Mouse (Mus musculus): ENCODE results near the gene Gpr162. TPM values are rescaled to one million over a fixed set of nuclear protein-coding genes. Genes with fewer than 3 reads are reported as not detected.

Gene Gpr162
- polyA plus RNA-seq (2015; fragmentation: Nextera tagmentation; extraction: Ambion mirVana): 0.45 and 0.87 TPM in 2 replicates

DNA sequence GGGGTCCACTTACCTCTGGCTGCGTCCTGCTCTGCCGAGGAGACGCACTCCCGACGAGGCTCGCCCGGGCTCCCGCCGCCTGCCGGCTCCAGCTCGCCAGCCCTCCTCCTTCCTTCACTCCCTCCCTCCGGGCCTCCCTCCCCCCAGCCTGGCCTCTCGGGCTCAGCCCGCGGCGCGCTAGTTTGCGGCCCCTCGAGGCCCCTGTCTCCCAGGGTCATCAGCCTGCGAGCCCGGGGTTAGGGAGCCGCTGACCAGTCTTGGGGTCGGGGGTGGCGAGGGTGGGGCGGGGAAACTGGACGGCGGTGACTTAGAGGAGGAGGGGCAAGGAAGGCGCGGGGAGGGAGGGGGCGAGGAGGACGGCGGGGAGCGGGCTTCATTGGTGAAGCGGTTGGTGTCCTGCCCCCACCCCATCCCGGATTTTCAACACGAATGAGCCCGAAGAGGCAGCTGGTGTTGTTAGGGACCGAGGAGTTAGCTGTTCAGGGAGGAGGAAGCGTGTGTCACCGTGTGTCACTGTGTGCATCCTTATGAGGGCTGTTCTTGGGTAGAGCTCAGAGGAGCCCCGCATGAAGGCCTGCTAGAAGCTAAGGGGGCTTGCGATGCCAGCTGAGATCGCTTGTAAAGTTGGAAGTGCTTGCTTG, at the start of gene Gpr162:
Gene Gpr162, minus strand, starts transcription at position 326 of the 641 bp plus-strand sequence.
- Histone ChIP-seq H3K27ac (replicated peaks) (no peak within 1 kb of the TSS), H3K36me3 (ENCODE audit: control insufficient read depth, insufficient read depth, low read length) (no peaks in the 10 kb centered on the region), H3K9me3 (ENCODE audit: control insufficient read depth, low read length) (no peaks in the 10 kb centered on the region), H3K27me3 (ENCODE audit: control insufficient read depth, insufficient read depth, low read length) (no peaks in the 10 kb centered on the region; the same call in 1 of the 2 replicates), H3K9ac (ENCODE audit: low read length) (peak within 1 kb of the TSS; percentile 64), H3K4me3 (ENCODE audit: low read depth, low read length) (peak within 1 kb of the TSS; percentile 45), H3K4me1 (replicated peaks; ENCODE audit: control insufficient read depth, insufficient read depth) (no peaks in the 10 kb centered on the region), H3K4me2 (replicated peaks; ENCODE audit: low read depth) (peak within 1 kb of the TSS; percentile 93)
- ATAC-seq (ENCODE audit: low FRiP score, low TSS enrichment): peak; percentile 75
- WGBS: 2% methylated on average over 32 of the region's 43 CpGs
- peak; percentile 82 for DNase-seq (ENCODE audit: low spot score)
- TF ChIP-seq EP300 (optimal IDR thresholded peaks at IDR 0.05) (no peak), CTCF (IDR thresholded peaks at IDR 0.05; ENCODE audit: low read depth) (peak; percentile 22; the same call in 1 of the 2 replicates)

DNA sequence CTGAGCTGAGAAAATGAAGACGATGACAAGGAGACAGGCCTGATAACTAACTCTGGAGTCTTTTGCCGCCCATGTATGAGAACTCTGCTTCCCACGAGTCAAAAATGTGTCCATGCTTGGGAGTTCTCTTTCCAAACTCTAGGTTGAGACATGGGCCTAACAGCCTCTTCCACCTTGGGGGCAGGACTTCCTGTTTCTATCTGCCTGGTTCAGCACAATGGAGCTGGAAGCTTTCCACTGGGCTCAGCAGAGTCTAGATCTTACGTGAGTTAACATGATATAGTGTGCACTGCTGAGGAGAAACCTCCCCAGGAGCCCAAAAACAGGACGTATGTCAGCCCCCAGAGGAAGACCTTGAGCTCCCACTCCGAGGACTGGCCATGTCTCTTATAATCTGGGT, 49.4 kb upstream of the Gpr162 start:
- no peak for ATAC-seq (ENCODE audit: low FRiP score, low TSS enrichment)
- H3K4me2 ChIP-seq (replicated peaks; ENCODE audit: low read depth): no peak overlapping the region

DNA sequence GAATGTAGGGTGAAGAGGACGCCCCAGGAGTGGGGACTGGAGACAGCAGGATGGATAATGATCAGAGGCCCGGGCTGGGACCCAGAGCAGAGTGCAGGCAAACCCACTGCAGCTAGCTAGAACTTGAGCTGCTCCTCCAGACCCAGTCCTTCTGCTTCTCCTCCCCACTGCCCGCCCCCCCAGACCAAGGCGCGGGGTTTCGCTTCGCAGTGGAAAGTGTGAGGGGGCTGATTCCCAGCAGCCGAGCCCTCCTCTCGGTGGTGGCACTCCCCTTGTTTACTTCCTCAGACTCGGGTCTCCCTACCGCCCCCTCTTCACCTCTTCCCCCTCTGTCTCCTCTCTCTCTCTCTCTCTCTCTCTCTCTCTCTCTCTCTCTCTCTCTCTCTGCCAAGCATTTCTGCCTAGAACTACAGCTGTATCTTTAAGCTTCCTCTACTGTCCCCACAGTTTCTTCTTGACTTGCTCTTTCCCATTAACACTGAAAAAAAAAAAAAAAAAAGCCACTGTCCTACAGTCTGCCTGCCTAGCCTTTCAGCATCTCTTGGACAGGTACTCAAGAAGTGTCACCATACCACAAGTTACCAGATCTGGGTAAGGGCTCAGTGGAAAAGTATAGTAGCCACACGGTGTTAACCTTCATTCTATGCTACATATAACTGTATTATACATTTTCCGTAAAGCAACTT, 47.9 kb upstream of the Gpr162 start, which contains the start of gene Lag3:
Gene Lag3, minus strand, starts transcription at position 173 of the 686 bp plus-strand sequence.
- TF ChIP-seq EP300 (optimal IDR thresholded peaks at IDR 0.05) (no peak), CTCF (IDR thresholded peaks at IDR 0.05; ENCODE audit: low read depth) (no peak)
- Histone ChIP-seq H3K4me1 (replicated peaks; ENCODE audit: control insufficient read depth, insufficient read depth) (peaks cover 18% of the 10 kb centered on the region), H3K9ac (ENCODE audit: low read length) (no peak within 1 kb of the TSS), H3K9me3 (ENCODE audit: control insufficient read depth, low read length) (no peaks in the 10 kb centered on the region), H3K27ac (replicated peaks) (no peak within 1 kb of the TSS; the same call in 1 of the 2 replicates), H3K27me3 (ENCODE audit: control insufficient read depth, insufficient read depth, low read length) (no peaks in the 10 kb centered on the region), H3K4me3 (ENCODE audit: low read depth, low read length) (no peak within 1 kb of the TSS), H3K36me3 (ENCODE audit: control insufficient read depth, insufficient read depth, low read length) (peaks cover 13% of the 10 kb centered on the region), H3K4me2 (replicated peaks; ENCODE audit: low read depth) (0 out of 2 replicates have a peak within 1 kb of the TSS, but pooled peaks have one; percentile 14)
- ATAC-seq (ENCODE audit: low FRiP score, low TSS enrichment) (no peak), DNase-seq (ENCODE audit: low spot score) (peak; percentile 23)
- 19% methylated on average over 8 of the region's 13 CpGs for WGBS

More for the DNA sequence above, 49.4 kb upstream of the Gpr162 start:
- 58% methylated on average over 6 of the region's 6 CpGs for WGBS
- Histone ChIP-seq H3K9ac (ENCODE audit: low read length) (no peak overlapping the region), H3K27ac (replicated peaks) (0 out of 2 replicates have a peak overlapping the region, but pooled peaks have one; percentile 2), H3K36me3 (ENCODE audit: control insufficient read depth, insufficient read depth, low read length) (peaks cover 13% of the 10 kb centered on the region), H3K4me3 (ENCODE audit: low read depth, low read length) (no peak overlapping the region), H3K4me1 (replicated peaks; ENCODE audit: control insufficient read depth, insufficient read depth) (peaks cover 18% of the 10 kb centered on the region), H3K9me3 (ENCODE audit: control insufficient read depth, low read length) (no peaks in the 10 kb centered on the region), H3K27me3 (ENCODE audit: control insufficient read depth, insufficient read depth, low read length) (no peaks in the 10 kb centered on the region)
- no peak for DNase-seq (ENCODE audit: low spot score)
- no peak for TF ChIP-seq EP300 (optimal IDR thresholded peaks at IDR 0.05)
- TF ChIP-seq CTCF (IDR thresholded peaks at IDR 0.05; ENCODE audit: low read depth): no peak

DNA sequence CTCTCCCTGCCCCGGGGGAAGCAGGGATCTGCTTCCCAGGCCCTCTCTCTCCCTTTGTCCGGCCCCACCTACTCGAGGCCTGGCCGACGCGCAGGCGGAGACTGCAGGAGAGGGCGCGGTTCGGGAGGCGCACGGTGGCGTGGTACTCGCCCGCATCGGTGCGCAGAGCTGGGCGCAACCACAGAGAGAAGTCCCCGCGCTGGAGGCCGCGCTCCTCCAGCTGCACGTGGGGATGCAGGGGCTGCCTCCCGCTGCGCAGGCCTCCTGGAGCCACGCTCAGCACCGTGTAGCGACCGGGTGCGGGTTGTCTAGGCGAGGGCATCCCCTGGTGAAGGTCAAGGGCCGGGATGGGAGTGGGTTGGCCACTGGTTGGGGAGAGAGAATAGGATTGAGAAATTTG, 46.2 kb upstream of the Gpr162 start:
- H3K27me3 ChIP-seq (ENCODE audit: control insufficient read depth, insufficient read depth, low read length): no peaks in the 10 kb centered on the region
- H3K4me3 ChIP-seq (ENCODE audit: low read depth, low read length): 0 out of 2 replicates have a peak overlapping the region, but pooled peaks have one; percentile 1
- H3K4me2 ChIP-seq (replicated peaks; ENCODE audit: low read depth): peak overlapping the region; percentile 29
- H3K9me3 ChIP-seq (ENCODE audit: control insufficient read depth, low read length): no peaks in the 10 kb centered on the region
- peaks cover 13% of the 10 kb centered on the region for H3K36me3 ChIP-seq (ENCODE audit: control insufficient read depth, insufficient read depth, low read length)
- no peak overlapping the region for H3K9ac ChIP-seq (ENCODE audit: low read length)
- TF ChIP-seq EP300 (optimal IDR thresholded peaks at IDR 0.05) (no peak), CTCF (IDR thresholded peaks at IDR 0.05; ENCODE audit: low read depth) (no peak)
- H3K4me1 ChIP-seq (replicated peaks; ENCODE audit: control insufficient read depth, insufficient read depth): peaks cover 12% of the 10 kb centered on the region; the same call in 1 of the 2 replicates
- WGBS: 15% methylated on average over 31 of the region's 32 CpGs
- ATAC-seq (ENCODE audit: low FRiP score, low TSS enrichment) (peak; percentile 54; the same call in 1 of the 2 replicates), DNase-seq (ENCODE audit: low spot score) (peak; percentile 62)
- no peak overlapping the region for H3K27ac ChIP-seq (replicated peaks)

DNA sequence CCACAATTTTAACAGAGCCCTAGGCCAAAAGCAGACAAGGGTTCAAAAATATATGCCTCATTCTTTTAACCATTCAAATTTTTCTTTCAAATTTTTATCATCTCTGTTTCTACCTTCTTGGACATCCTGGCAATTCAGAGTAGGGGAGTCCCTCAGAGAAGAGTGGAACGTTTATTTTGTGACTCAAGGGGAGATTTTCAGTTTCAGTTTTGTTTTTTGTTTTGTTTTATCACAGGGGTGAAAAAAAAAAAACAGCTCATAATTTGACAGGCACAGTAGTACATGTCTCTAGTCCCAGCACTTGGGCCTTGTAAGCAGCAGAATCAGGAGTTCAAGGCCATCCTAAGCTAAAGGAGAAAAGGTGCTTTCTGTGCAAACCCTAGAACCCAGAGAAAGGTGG, 44.0 kb upstream of the Gpr162 start:
- Histone ChIP-seq H3K4me1 (replicated peaks; ENCODE audit: control insufficient read depth, insufficient read depth) (peaks cover 8% of the 10 kb centered on the region; the same call in 1 of the 2 replicates), H3K27me3 (ENCODE audit: control insufficient read depth, insufficient read depth, low read length) (no peaks in the 10 kb centered on the region), H3K27ac (replicated peaks) (no peak overlapping the region), H3K9ac (ENCODE audit: low read length) (no peak overlapping the region), H3K36me3 (ENCODE audit: control insufficient read depth, insufficient read depth, low read length) (no peaks in the 10 kb centered on the region), H3K9me3 (ENCODE audit: control insufficient read depth, low read length) (no peaks in the 10 kb centered on the region), H3K4me3 (ENCODE audit: low read depth, low read length) (no peak overlapping the region), H3K4me2 (replicated peaks; ENCODE audit: low read depth) (no peak overlapping the region)
- TF ChIP-seq CTCF (IDR thresholded peaks at IDR 0.05; ENCODE audit: low read depth) (no peak), EP300 (optimal IDR thresholded peaks at IDR 0.05) (no peak)
- ATAC-seq (ENCODE audit: low FRiP score, low TSS enrichment) (no peak), DNase-seq (ENCODE audit: low spot score) (no peak)
- 64% methylated on average over 1 of the region's 1 CpGs for WGBS

Measured in stomach, postnatal 0 days (tissue).